Mouse (Mus musculus) liver, embryonic 14.5 days (tissue): ENCODE results near the gene Nbas. TPM values are rescaled to one million over a fixed set of nuclear protein-coding genes. Genes with fewer than 3 reads are reported as not detected.

ENCODE experiments used
- ATAC-seq: fragments of 200-750 bp; cut with Nextera tagmentation; 2 replicates; pipeline ENCODE4 v1.8.0; 2017; ENCODE audit warnings: moderate number of reproducible peaks, mild to moderate bottlenecking, moderate library complexity; ENCODE audit not compliant: insufficient read depth
- DNase-seq, 3 experiments: peaks; one replicate each; pipeline ENCODE4 v3.0.0-alpha.2; 2012 to 2013; ENCODE audit warnings: low read depth in 3 of 3, low spot score in 3 of 3
- H3K27ac ChIP-seq: fragments of 300-500 bp; sonication (generic); 2 replicates; pipeline ENCODE4 v1.5.1; 2014; ENCODE audit warnings: moderate library complexity, mild to moderate bottlenecking, control low read depth, inconsistent platforms
- H3K27me3 ChIP-seq: fragments of 300-500 bp; sonication (generic); 2 replicates; pipeline ENCODE4 v1.6.1; 2014; ENCODE audit warnings: mild to moderate bottlenecking, low read length, moderate library complexity; ENCODE audit not compliant: control insufficient read depth, insufficient read depth
- H3K36me3 ChIP-seq: fragments of 300-500 bp; sonication (generic); replicated peaks from 2 replicates; pipeline ENCODE4 v1.6.1; 2014; ENCODE audit warnings: low read depth; ENCODE audit not compliant: control insufficient read depth, insufficient read depth
- H3K4me1 ChIP-seq, 2 experiments: fragments of 200-500 bp in 1 of 2; fragments of 300-500 bp in 1 of 2; sonication (generic) in 1 of 2; replicated peaks; 2 replicates each; pipeline ENCODE4 v1.6.1; 2012 to 2014; ENCODE audit warnings: antibody characterized with exemption in 1 of 2, inconsistent platforms in 1 of 2, low read length in 1 of 2; ENCODE audit not compliant: control insufficient read depth in 2 of 2, insufficient read depth in 2 of 2
- H3K4me2 ChIP-seq: fragments of 300-500 bp; sonication (generic); 2 replicates; pipeline ENCODE4 v1.6.1; 2014; ENCODE audit warnings: low read depth, mild to moderate bottlenecking, control low read depth, moderate library complexity
- H3K4me3 ChIP-seq, 2 experiments: fragments of 200-500 bp in 1 of 2; fragments of 300-500 bp in 1 of 2; sonication (generic) in 1 of 2; 2 replicates each; pipeline ENCODE4 v1.5.1; 2012 to 2014; ENCODE audit warnings: low read depth in 2 of 2, low read length in 2 of 2, mild to moderate bottlenecking in 2 of 2, control low read depth in 1 of 2, inconsistent platforms in 1 of 2, moderate library complexity in 1 of 2; ENCODE audit not compliant: insufficient read depth in 1 of 2
- H3K9ac ChIP-seq: fragments of 300-500 bp; sonication (generic); replicated peaks from 2 replicates; pipeline ENCODE4 v1.6.1; 2014; ENCODE audit warnings: mild to moderate bottlenecking, control low read depth, moderate library complexity
- H3K9me3 ChIP-seq: fragments of 300-500 bp; sonication (generic); 2 replicates; pipeline ENCODE4 v1.6.1; 2016; ENCODE audit warnings: low read length, mixed read lengths; ENCODE audit not compliant: control insufficient read depth
- CTCF ChIP-seq: IDR thresholded peaks from 2 replicates; pipeline ENCODE4 v1.5.1; 2016; ENCODE audit warnings: antibody characterized with exemption, low read depth, control low read depth
- EP300 ChIP-seq: IDR thresholded peaks from 2 replicates; pipeline ENCODE4 v1.6.1; 2016; ENCODE audit warnings: antibody characterized with exemption, low read depth
- WGBS: fragments of 180-500 bp; shearing (Covaris S2); extraction: QIAGEN DNeasy Blood & Tissue Kit; methylation state at CpG from one replicate; pipeline ENCODE4 v1.1.7; 2014; ENCODE audit not compliant: insufficient replicate concordance; 5-methylcytosine and 5-hydroxymethylcytosine counted together
- polyA plus RNA-seq, 2 experiments: library from polyadenylated mRNA; depleted of rRNA in 1 of 2; stranded (reverse) in 1 of 2; unstranded in 1 of 2; fragments of >200 nt; fragmentation: Nextera tagmentation in 1 of 2; extraction: Ambion mirVana in 1 of 2; gene quantifications; 2 replicates each; pipeline versions ENCODE4 v1.2.1 to v1.2.3; 2012 to 2014

Gene Nbas
- polyA plus RNA-seq, 2 experiments: 4.9 to 5.2 TPM

GRCm38 (mm10) chr12:13444653-13445431 is 175.9 kb downstream of the Nbas start:
- 64% methylated on average over 4 of the region's 4 CpGs for WGBS
- TF ChIP-seq EP300 (no peak), CTCF (no peak)
- H3K4me2 ChIP-seq: no peak overlapping the region
- H3K9ac ChIP-seq: no peak overlapping the region
- no peak overlapping the region for H3K27ac ChIP-seq
- H3K4me1 ChIP-seq: no peaks in the 10 kb centered on the region
- no peak overlapping the region for H3K4me3 ChIP-seq
- ATAC-seq (no peak), DNase-seq (no peak)
- no peaks in the 10 kb centered on the region for H3K36me3 ChIP-seq
- no peaks in the 10 kb centered on the region for H3K9me3 ChIP-seq
- no peaks in the 10 kb centered on the region for H3K27me3 ChIP-seq

GRCm38 (mm10) chr12:13445486-13446065 is 176.6 kb downstream of the Nbas start:
- WGBS: 61% methylated on average over 2 of the region's 2 CpGs
- Histone ChIP-seq H3K4me1 (no peaks in the 10 kb centered on the region), H3K27ac (no peak overlapping the region), H3K27me3 (no peaks in the 10 kb centered on the region), H3K4me3 (no peak overlapping the region), H3K4me2 (no peak overlapping the region), H3K36me3 (no peaks in the 10 kb centered on the region), H3K9ac (no peak overlapping the region), H3K9me3 (no peaks in the 10 kb centered on the region)
- no peak for ATAC-seq
- no peak for DNase-seq
- TF ChIP-seq CTCF (no peak), EP300 (no peak)

GRCm38 (mm10) chr12:13448916-13449315 is 180.0 kb downstream of the Nbas start:
- no peaks in the 10 kb centered on the region for H3K27me3 ChIP-seq
- no peak for TF ChIP-seq EP300
- TF ChIP-seq CTCF: no peak
- WGBS: 62% methylated on average over 2 of the region's 2 CpGs
- no peak for DNase-seq
- no peak overlapping the region for H3K27ac ChIP-seq
- no peaks in the 10 kb centered on the region for H3K9me3 ChIP-seq
- no peaks in the 10 kb centered on the region for H3K4me1 ChIP-seq
- H3K4me3 ChIP-seq: no peak overlapping the region
- H3K9ac ChIP-seq: no peak overlapping the region
- no peak for ATAC-seq
- H3K4me2 ChIP-seq: no peak overlapping the region
- H3K36me3 ChIP-seq: no peaks in the 10 kb centered on the region

- Histone ChIP-seq H3K9me3 (no peaks in the 10 kb centered on the region), H3K27me3 (no peaks in the 10 kb centered on the region), H3K9ac (no peak overlapping the region), H3K4me1 (no peaks in the 10 kb centered on the region), H3K4me2 (no peak overlapping the region), H3K4me3 (no peak overlapping the region), H3K27ac (no peak overlapping the region), H3K36me3 (no peaks in the 10 kb centered on the region)
- TF ChIP-seq CTCF: no peak
- TF ChIP-seq EP300: no peak
- 59% methylated on average over 2 of the region's 2 CpGs for WGBS
- no peak for DNase-seq
- no peak for ATAC-seq
Measured at GRCm38 (mm10) chr12:13452050-13452449, 183.1 kb downstream of the Nbas start.

DNA sequence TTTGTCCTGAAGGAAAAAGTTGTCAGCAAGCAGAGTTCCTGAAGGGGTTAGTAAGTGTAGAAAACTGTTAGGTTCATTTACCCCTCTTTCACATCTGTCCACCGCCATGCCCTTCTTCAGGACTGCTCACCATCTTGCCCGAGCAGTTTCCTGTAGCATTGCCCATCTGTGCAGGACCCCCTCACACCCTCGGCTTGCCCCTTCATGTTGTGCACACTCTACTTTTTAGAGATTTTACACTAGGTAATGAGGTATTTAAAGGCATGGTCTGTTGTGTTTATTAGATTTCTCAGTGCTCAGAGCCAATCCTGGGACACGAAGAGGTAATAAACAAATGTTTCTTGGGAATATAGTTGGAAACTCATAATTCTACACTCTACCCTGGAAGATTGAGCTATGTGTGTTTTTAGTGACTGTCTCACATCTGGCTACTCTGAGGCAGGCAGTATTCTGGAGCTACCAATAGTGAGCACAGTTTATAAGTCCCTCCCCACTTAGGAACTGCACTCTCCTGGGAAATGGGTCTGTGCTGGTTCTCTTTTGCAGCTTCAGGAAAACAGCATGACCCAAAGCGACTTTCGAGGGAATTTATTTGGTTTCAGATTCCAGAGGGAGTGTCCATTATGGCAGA is 191.4 kb downstream of the Nbas start:
- H3K4me2 ChIP-seq: no peak overlapping the region
- no peak overlapping the region for H3K9ac ChIP-seq
- no peaks in the 10 kb centered on the region for H3K27me3 ChIP-seq
- H3K36me3 ChIP-seq: no peaks in the 10 kb centered on the region
- DNase-seq: no peak
- H3K27ac ChIP-seq: no peak overlapping the region
- no peaks in the 10 kb centered on the region for H3K9me3 ChIP-seq
- 71% methylated on average over 6 of the region's 6 CpGs for WGBS
- 0 out of 4 replicates have a peak, but pooled peaks cover 0 to 4% of the 10 kb centered on the region in 2 experiments for H3K4me1 ChIP-seq
- H3K4me3 ChIP-seq: no peak overlapping the region
- ATAC-seq: no peak
- no peak for TF ChIP-seq CTCF
- no peak for TF ChIP-seq EP300
